Mouse (Mus musculus) liver (tissue): ENCODE data around the gene H2afb3.
A peak's percentile ranks its signal among the peaks of the same experiment; 100 is the strongest.
"Not testable (repeated sequence)": the region's sequence is repeated elsewhere in the genome, so short reads cannot be mapped to it uniquely, and the experiment has no call there.

Source experiments
- DNase-seq: peaks from one replicate; pipeline ENCODE4 v3.0.0-alpha.2; 2020; ENCODE audit warnings: mixed read lengths

The H2afb3 gene

GRCm38 (mm10) chrX:120312995-120313394 lies at the start of gene H2afb3:
Gene H2afb3 (minus strand): TSS chrX:120313095.
- not testable (repeated sequence) for DNase-seq

DNA sequence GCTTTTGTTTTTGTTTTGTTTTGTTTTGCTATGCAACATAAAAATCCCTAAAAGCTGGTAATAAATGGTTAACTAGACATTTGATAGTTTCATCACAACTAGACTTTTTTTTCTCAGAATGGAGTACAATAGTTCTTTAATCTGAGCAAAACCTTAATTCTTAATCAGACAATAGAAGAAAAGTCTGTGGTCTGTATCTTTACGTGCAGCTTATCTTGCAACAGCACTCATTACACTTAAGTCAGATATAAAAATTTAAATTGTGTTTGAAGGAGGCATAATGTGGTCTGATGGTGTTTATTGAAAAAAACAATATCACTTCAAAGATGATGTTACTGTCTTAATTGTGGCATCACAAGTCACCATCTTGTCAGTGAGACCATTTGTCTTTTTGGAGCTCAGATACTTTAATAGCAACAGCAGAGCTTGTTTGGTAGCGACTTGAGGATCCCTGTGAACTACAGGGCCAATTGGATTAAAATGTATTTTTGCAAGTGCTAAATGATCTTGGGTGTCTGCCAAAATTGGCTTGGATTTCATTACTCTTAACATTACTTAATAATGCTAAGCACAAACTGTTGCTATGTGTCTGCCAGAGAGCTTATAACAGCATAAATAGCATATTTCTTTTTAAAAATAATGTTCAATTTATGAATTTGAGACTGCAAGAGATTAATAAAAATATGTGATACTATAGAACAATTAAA lies 11.3 kb downstream of the H2afb3 start:
- no peak for DNase-seq

DNA sequence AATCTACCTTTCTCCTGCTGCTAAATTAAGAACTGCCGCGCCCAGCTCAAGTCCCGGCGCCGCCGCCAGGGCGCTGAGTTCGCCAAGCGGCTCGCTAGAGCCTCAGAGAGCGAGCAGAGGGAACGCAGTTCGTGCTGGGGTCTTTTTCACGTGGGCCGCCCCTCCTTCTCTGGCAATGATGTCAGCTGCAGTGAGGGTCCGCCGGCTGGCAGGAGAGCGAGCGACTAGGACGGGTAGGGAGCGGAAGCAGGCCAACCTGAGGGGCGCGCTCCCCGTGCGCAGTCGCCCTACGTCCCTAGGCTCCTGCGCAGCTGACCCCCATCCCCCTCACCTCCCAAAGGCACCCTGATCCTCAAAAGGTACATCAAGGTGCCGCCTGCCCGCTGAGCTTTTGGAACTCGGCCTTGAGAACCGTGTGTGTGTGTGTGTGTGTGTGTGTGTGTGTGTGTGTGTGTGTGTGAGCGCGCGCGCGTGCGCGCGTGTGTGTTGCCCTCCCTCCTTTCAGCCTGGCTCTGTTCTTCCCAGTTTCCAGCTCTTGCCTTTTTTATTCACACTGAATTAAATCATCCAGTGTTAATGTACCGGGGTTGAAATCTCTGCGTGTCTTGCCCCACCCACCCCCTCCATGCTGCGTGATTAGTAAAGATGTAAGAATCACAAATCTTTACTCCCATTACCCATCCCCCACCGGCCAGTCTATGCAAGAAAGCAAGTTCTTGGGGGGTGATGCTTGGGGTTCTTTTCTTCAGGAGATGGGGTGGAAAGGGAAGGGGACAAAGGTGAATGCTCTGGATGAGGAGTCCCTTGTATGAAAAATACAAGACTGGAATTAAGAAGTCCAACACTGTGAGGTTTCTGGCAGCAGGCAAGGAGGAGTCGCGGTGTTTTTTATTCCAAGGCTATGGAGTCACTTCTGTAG lies 19.8 kb downstream of the H2afb3 start:
- DNase-seq, result peak; percentile 11

DNA sequence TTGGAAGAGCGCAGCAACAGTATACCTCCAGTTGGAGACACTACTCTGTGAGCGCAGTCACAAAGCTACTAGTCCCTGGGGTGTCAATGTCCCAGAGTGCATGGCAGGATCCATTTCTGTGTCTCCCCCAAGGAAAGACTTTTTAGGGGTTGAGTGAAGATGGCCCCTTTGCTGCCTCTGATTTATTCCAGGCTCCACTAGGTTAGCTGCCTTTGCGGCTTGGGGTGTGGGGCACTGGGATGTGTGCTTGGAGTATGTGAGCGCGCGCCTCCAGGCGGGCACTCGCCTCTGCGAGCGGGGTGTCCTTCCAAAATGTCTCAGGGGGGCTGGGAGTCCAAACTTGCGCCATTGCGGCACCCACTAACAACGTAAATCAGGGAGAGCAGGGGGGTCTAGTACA lies 21.2 kb downstream of the H2afb3 start:
- peak; percentile 1 for DNase-seq

DNA sequence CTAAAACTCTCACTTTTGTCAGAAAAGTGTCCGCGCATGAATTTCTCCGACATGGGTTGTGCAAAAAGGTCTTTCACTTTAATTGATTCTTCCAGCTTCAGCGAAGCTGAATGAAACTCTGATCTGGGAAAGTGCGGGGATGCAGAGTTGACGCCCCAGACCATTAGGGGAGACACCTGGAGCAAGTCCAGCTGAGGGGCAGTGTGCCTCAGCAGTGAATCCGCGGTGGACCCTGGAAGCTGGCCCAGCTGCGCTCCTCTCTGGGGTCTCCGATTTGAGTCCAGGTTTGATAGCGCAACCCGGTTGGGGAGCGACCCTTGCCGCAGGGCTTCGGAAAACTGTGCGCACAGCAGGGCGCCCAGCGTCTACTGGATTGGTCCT lies 22.0 kb downstream of the H2afb3 start:
- DNase-seq, result peak; percentile 2

GRCm38 (mm10) chrX:120290011-120290899 lies 22.6 kb downstream of the H2afb3 start, which contains the start of gene Pcdh11x:
Gene Pcdh11x (plus strand): TSS chrX:120290259.
- peak; percentile 24 for DNase-seq

DNA sequence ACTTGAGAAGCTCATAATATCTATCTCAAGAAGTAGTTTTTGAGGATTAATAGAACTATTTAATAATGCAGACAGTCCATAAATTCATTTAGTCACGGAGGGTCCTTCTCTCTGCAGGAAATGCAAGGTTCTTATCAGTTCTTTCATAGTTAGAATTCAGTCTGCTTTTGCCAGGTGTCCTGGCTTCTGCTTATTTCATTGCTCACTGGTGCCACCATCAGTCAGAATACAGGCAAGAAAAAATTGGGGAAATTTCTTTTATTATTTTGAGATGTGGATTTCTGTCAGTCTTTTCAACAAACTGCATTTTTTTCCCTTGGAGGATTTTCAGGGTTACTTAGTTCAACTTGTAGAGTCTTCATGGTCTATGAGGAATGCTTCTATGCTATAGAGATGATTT lies 25.4 kb downstream of the H2afb3 start:
- DNase-seq, result no peak

GRCm38 (mm10) chrX:120285522-120285921 lies 27.4 kb downstream of the H2afb3 start:
- no peak for DNase-seq
